Mouse (Mus musculus) myocyte (in vitro differentiated cells): ENCODE data around the gene Jazf1. TPM values are rescaled to one million over a fixed set of nuclear protein-coding genes. Genes with fewer than 3 reads are reported as not detected.

ENCODE experiments used
- H3K27me3 ChIP-seq: one replicate; pipeline ENCODE4 v1.6.1; 2011; ENCODE audit not compliant: control insufficient read depth, insufficient read depth, insufficient read length
- H3K36me3 ChIP-seq: one replicate; pipeline ENCODE4 v1.6.1; 2011; ENCODE audit not compliant: control insufficient read depth, insufficient read depth
- H3K4me2 ChIP-seq: one replicate; pipeline ENCODE4 v1.6.1; 2011; ENCODE audit warnings: low read depth, control low read depth
- H3K4me3 ChIP-seq: one replicate; pipeline ENCODE4 v1.5.1; 2011; ENCODE audit warnings: mild to moderate bottlenecking, control low read depth, moderate library complexity
- H3K79me2 ChIP-seq: one replicate; pipeline ENCODE4 v1.6.1; 2011; ENCODE audit not compliant: control insufficient read depth, insufficient read depth
- H3ac ChIP-seq: one replicate; pipeline ENCODE4 v1.6.1; 2011; ENCODE audit not compliant: control insufficient read depth, insufficient read length
- CEBPB ChIP-seq: IDR thresholded peaks from 2 replicates; pipeline ENCODE4 v1.6.1; 2011; ENCODE audit warnings: mild to moderate bottlenecking, moderate library complexity; ENCODE audit not compliant: poor library complexity, insufficient read depth, severe bottlenecking
- E2F4 ChIP-seq: IDR thresholded peaks from one replicate; pipeline ENCODE4 v1.6.1; 2011; ENCODE audit warnings: mild to moderate bottlenecking, control low read depth, moderate library complexity; ENCODE audit not compliant: insufficient read depth
- MAX ChIP-seq: IDR thresholded peaks from one replicate; pipeline ENCODE4 v1.6.1; 2011; ENCODE audit warnings: low read depth, mild to moderate bottlenecking, control low read depth
- MYOD1 ChIP-seq, 3 experiments: IDR thresholded peaks; one replicate each; pipeline ENCODE4 v1.6.1; 2011; ENCODE audit warnings: control low read depth in 2 of 3, low read depth in 2 of 3, mild to moderate bottlenecking in 2 of 3, moderate library complexity in 1 of 3; ENCODE audit not compliant: insufficient read length in 2 of 3, control insufficient read depth in 1 of 3
- MYOG ChIP-seq, 3 experiments: IDR thresholded peaks; one replicate each; pipeline ENCODE4 v1.6.1; 2011; ENCODE audit warnings: control low read depth in 2 of 3, low read depth in 2 of 3, mild to moderate bottlenecking in 2 of 3; ENCODE audit not compliant: insufficient read length in 2 of 3, control insufficient read depth in 1 of 3, insufficient read depth in 1 of 3
- POLR2A ChIP-seq: IDR thresholded peaks from one replicate; pipeline ENCODE4 v1.6.1; 2011; ENCODE audit warnings: low read depth, mild to moderate bottlenecking, control low read depth, moderate library complexity; ENCODE audit not compliant: insufficient read length
- POLR2AphosphoS2 ChIP-seq: IDR thresholded peaks from one replicate; pipeline ENCODE4 v1.6.1; 2011; ENCODE audit warnings: low read depth, control low read depth; ENCODE audit not compliant: insufficient read length
- REST ChIP-seq: IDR thresholded peaks from one replicate; pipeline ENCODE4 v1.6.1; 2011; ENCODE audit warnings: mild to moderate bottlenecking, control low read depth, moderate library complexity; ENCODE audit not compliant: insufficient read depth, insufficient read length
- SRF ChIP-seq: IDR thresholded peaks from one replicate; pipeline ENCODE4 v1.6.1; 2011; ENCODE audit warnings: low read depth; ENCODE audit not compliant: control insufficient read depth, insufficient read length
- TCF12 ChIP-seq: IDR thresholded peaks from one replicate; pipeline ENCODE4 v1.6.1; 2011; ENCODE audit warnings: mild to moderate bottlenecking, control low read depth; ENCODE audit not compliant: poor library complexity, insufficient read depth, severe bottlenecking
- TCF3 ChIP-seq: IDR thresholded peaks from one replicate; pipeline ENCODE4 v1.6.1; 2011; ENCODE audit warnings: low read depth, control low read depth; ENCODE audit not compliant: insufficient read length
- USF1 ChIP-seq: IDR thresholded peaks from one replicate; pipeline ENCODE4 v1.6.1; 2011; ENCODE audit warnings: low read depth, mild to moderate bottlenecking, control low read depth, moderate library complexity
- polyA plus RNA-seq: library from polyadenylated mRNA; unstranded; fragments of >200 nt; fragmentation: generic; extraction: Trizol; gene quantifications from one replicate; pipeline ENCODE4 v1.2.1, GENCODE M21; 2012; ENCODE audit warnings: missing spikeins

Gene Jazf1
- polyA plus RNA-seq, 1 experiment, result 0.01 TPM

DNA sequence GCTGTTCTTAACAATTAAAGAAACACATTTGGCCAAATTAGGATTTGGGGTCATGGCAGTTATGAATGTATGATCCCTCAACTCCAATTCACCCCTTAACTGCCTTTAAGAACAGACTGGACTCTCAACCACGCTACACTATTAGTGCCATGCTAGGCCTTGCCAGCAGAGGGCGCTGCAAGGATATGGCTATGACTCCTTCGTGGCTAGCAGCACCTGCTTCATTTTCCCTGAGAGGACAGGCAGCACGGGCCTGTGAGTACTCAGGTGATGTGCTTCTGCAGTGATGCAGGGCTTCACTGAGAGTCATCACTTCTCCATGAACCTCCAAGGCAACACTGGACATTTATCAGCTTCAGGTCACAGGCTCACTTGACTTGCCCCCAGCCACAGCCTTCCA lies 110.7 kb downstream of the Jazf1 start:
- H3ac ChIP-seq, result no peak overlapping the region
- no peak overlapping the region for H3K4me2 ChIP-seq
- no peak overlapping the region for H3K4me3 ChIP-seq
- no peaks in the 10 kb centered on the region for H3K36me3 ChIP-seq
- peaks cover 6% of the 10 kb centered on the region for H3K27me3 ChIP-seq
- no peak for TF ChIP-seq SRF
- no peak for TF ChIP-seq USF1
- no peak for TF ChIP-seq POLR2A
- TF ChIP-seq MYOD1 (IDR thresholded peaks at IDR 0.05; ENCODE audit: control insufficient read depth in 1 of 3, insufficient read length in 2 of 3, low read depth in 2 of 3), result no peak
- no peak for TF ChIP-seq TCF3
- no peak for TF ChIP-seq MAX
- TF ChIP-seq E2F4, result no peak
- TF ChIP-seq POLR2AphosphoS2, result no peak
- no peak for TF ChIP-seq CEBPB
- no peak for TF ChIP-seq MYOG (IDR thresholded peaks at IDR 0.05; ENCODE audit: control insufficient read depth in 1 of 3, insufficient read depth in 1 of 3, insufficient read length in 2 of 3, low read depth in 2 of 3)
- TF ChIP-seq REST, result no peak
- no peak for TF ChIP-seq TCF12
- no peaks in the 10 kb centered on the region for H3K79me2 ChIP-seq

DNA sequence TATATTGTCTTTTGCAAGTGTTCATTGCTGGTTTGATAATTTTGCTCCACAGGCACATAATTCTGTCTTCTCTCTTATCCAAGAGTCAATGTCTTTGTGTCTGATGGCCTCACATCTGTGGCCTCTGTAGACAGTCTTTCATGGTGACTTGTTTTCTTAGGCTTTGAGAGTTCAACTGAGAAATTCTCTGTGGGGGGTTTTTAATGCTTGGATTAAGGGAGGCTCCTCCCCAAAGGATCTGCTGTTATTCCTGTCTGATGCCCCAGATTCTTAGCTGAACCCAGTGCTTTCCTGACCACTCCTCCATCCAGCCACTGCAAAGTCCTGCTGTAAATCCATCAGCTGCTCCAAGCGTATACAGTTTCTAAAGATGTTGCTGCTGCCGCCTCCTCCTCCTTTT lies 112.3 kb downstream of the Jazf1 start:
- no peak overlapping the region for H3K4me3 ChIP-seq
- TF ChIP-seq TCF3 (no peak), MYOD1 (IDR thresholded peaks at IDR 0.05; ENCODE audit: control insufficient read depth in 1 of 3, insufficient read length in 2 of 3, low read depth in 2 of 3) (no peak), MYOG (IDR thresholded peaks at IDR 0.05; ENCODE audit: control insufficient read depth in 1 of 3, insufficient read depth in 1 of 3, insufficient read length in 2 of 3, low read depth in 2 of 3) (no peak), REST (no peak), CEBPB (no peak), POLR2A (no peak)
- H3K79me2 ChIP-seq, result no peaks in the 10 kb centered on the region
- H3ac ChIP-seq, result no peak overlapping the region
- no peak overlapping the region for H3K4me2 ChIP-seq
- H3K27me3 ChIP-seq, result peaks cover 6% of the 10 kb centered on the region
- no peaks in the 10 kb centered on the region for H3K36me3 ChIP-seq

DNA sequence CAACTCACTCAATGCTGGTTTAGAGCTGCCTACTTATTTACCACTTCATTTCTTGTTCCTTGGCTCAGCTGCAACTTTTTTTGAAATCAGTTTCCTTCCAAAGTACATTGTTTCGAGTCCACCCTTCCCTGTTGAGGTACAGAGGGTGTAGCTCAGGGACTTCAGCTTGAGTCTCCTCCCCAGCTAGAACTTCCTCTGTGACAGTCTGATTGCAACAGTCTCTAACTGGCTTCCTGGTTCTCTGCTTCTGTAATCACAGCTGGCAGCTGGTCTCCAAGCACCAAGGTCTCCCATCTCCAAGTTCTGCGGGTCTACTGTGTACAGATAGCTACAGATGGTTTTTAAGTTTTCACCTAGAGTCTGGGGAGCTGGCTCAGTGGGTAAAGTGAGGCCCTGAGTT lies 113.1 kb downstream of the Jazf1 start:
- H3K36me3 ChIP-seq, result no peaks in the 10 kb centered on the region
- no peak overlapping the region for H3K4me3 ChIP-seq
- H3K4me2 ChIP-seq, result no peak overlapping the region
- no peak overlapping the region for H3ac ChIP-seq
- H3K79me2 ChIP-seq, result no peaks in the 10 kb centered on the region
- TF ChIP-seq POLR2AphosphoS2 (no peak), SRF (no peak), MAX (no peak), CEBPB (no peak), USF1 (no peak), MYOG (IDR thresholded peaks at IDR 0.05; ENCODE audit: control insufficient read depth in 1 of 3, insufficient read depth in 1 of 3, insufficient read length in 2 of 3, low read depth in 2 of 3) (no peak), REST (no peak), MYOD1 (IDR thresholded peaks at IDR 0.05; ENCODE audit: control insufficient read depth in 1 of 3, insufficient read length in 2 of 3, low read depth in 2 of 3) (no peak), POLR2A (no peak), TCF3 (no peak), TCF12 (no peak), E2F4 (no peak)
- peaks cover 4% of the 10 kb centered on the region for H3K27me3 ChIP-seq

DNA sequence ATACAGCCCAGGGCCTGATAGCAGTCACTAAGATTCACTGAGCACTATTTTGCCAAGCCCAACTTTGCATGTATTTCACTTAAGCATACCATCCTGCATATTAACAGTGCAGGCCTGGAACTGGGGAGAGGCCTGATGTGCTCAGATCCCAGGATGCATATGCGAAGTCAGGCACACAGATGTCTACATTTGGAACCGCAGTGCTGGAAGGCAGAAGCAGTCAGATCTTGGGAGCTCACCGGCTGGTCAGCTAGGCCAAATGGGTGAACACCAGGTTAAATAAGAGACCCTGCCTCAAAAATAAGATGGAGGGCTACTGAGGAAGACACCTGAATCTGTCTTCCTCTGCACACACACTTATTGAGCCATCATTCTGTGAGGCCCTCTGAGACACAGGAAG lies 113.6 kb downstream of the Jazf1 start:
- Histone ChIP-seq H3ac (no peak overlapping the region), H3K27me3 (peaks cover under 1% of the 10 kb centered on the region), H3K4me2 (no peak overlapping the region), H3K36me3 (no peaks in the 10 kb centered on the region), H3K79me2 (no peaks in the 10 kb centered on the region), H3K4me3 (no peak overlapping the region)
- no peak for TF ChIP-seq MYOD1 (IDR thresholded peaks at IDR 0.05; ENCODE audit: control insufficient read depth in 1 of 3, insufficient read length in 2 of 3, low read depth in 2 of 3)
- no peak for TF ChIP-seq REST
- TF ChIP-seq E2F4, result no peak

DNA sequence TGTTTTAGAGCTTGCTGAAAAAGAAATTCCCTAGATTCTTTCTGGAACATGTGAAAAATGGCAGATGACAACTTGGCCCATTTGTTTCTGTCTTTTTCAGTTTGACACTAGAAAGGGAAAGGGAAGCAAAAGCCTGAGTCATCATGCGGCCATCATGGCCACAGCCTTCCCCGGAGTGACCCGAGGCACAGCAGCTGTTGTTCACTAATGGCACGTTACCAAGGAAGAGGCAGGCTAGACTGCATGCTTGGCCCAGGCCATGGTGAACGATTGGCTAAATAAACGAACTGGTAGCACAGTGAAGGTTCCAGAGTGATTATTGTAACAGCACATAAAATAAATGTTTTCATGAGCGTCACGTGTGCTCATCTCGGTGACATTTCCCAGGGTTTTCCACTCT lies 114.0 kb downstream of the Jazf1 start:
- Histone ChIP-seq H3K4me2 (no peak overlapping the region), H3ac (no peak overlapping the region), H3K27me3 (no peaks in the 10 kb centered on the region), H3K36me3 (no peaks in the 10 kb centered on the region), H3K79me2 (no peaks in the 10 kb centered on the region), H3K4me3 (no peak overlapping the region)
- TF ChIP-seq SRF (no peak), REST (no peak), USF1 (no peak), MYOD1 (IDR thresholded peaks at IDR 0.05; ENCODE audit: control insufficient read depth in 1 of 3, insufficient read length in 2 of 3, low read depth in 2 of 3) (peak; percentile 30 to 96 (median 94)), TCF3 (peak; percentile 23), POLR2A (no peak), CEBPB (no peak), TCF12 (no peak), POLR2AphosphoS2 (no peak), MAX (no peak), MYOG (IDR thresholded peaks at IDR 0.05; ENCODE audit: control insufficient read depth in 1 of 3, insufficient read depth in 1 of 3, insufficient read length in 2 of 3, low read depth in 2 of 3) (peak; percentile 63 to 96 (median 89)), E2F4 (no peak)
